Mouse (Mus musculus) midbrain, postnatal 0 days (tissue): ENCODE data around the gene Ankrd40. TPM values are rescaled to one million over a fixed set of nuclear protein-coding genes. Genes with fewer than 3 reads are reported as not detected.

Source experiments
- ATAC-seq: fragments of 200-750 bp; cut with Nextera tagmentation; 2 replicates; pipeline ENCODE4 v1.8.0; 2017; ENCODE audit warnings: moderate number of reproducible peaks, mild to moderate bottlenecking, moderate TSS enrichment, moderate library complexity; ENCODE audit not compliant: low FRiP score
- DNase-seq: peaks from one replicate; pipeline ENCODE4 v3.0.0-alpha.2; 2015; ENCODE audit warnings: low spot score
- H3K27ac ChIP-seq: fragments of 300-500 bp; sonication (generic); 2 replicates; pipeline ENCODE4 v1.5.1; 2014; ENCODE audit warnings: low read depth, mild to moderate bottlenecking, low read length, mixed read lengths
- H3K27me3 ChIP-seq: fragments of 300-500 bp; sonication (generic); 2 replicates; pipeline ENCODE4 v1.6.1; 2014; ENCODE audit warnings: low read length, control low read depth, mixed read lengths; ENCODE audit not compliant: insufficient read depth
- H3K36me3 ChIP-seq: fragments of 300-500 bp; sonication (generic); 2 replicates; pipeline ENCODE4 v1.6.1; 2014; ENCODE audit warnings: low read length, control low read depth, mixed read lengths; ENCODE audit not compliant: insufficient read depth
- H3K4me1 ChIP-seq: fragments of 300-500 bp; sonication (generic); 2 replicates; pipeline ENCODE4 v1.6.1; 2014; ENCODE audit warnings: mild to moderate bottlenecking, control low read depth, antibody characterized with exemption, low read length, mixed read lengths; ENCODE audit not compliant: insufficient read depth
- H3K4me2 ChIP-seq: fragments of 300-500 bp; sonication (generic); 2 replicates; pipeline ENCODE4 v1.6.1; 2014; ENCODE audit warnings: low read depth, mild to moderate bottlenecking, low read length, mixed read lengths; ENCODE audit not compliant: poor library complexity, severe bottlenecking
- H3K4me3 ChIP-seq: fragments of 300-500 bp; sonication (generic); 2 replicates; pipeline ENCODE4 v1.5.1; 2014; ENCODE audit warnings: low read depth, mild to moderate bottlenecking, low read length, moderate library complexity
- H3K9ac ChIP-seq: fragments of 300-500 bp; sonication (generic); replicated peaks from 2 replicates; pipeline ENCODE4 v1.6.1; 2014; ENCODE audit warnings: mild to moderate bottlenecking, low read length, moderate library complexity, mixed read lengths; ENCODE audit not compliant: poor library complexity, severe bottlenecking
- H3K9me3 ChIP-seq: fragments of 300-500 bp; sonication (generic); 2 replicates; pipeline ENCODE4 v1.6.1; 2016; ENCODE audit warnings: low read length, control low read depth
- CTCF ChIP-seq: IDR thresholded peaks from 2 replicates; pipeline ENCODE4 v1.5.1; 2016; ENCODE audit warnings: antibody characterized with exemption, mild to moderate bottlenecking
- WGBS: fragments of 180-500 bp; shearing (Covaris S2); extraction: QIAGEN DNeasy Blood & Tissue Kit; methylation state at CpG from one replicate; pipeline ENCODE4 v1.1.7; 2014; 5-methylcytosine and 5-hydroxymethylcytosine counted together
- polyA plus RNA-seq: library from polyadenylated mRNA; unstranded; fragments of >200 nt; fragmentation: Nextera tagmentation; extraction: Ambion mirVana; gene quantifications from 2 replicates; pipeline ENCODE4 v1.2.1, GENCODE M21; 2015
- total RNA-seq: library from RNA; depleted of rRNA; stranded (reverse); fragments of >200 nt; gene quantifications from 2 replicates; pipeline ENCODE4 v1.2.3, GENCODE M21; 2014; rRNA removed

Ankrd40 gene
- 41.7 and 49.5 TPM in 2 replicates for total RNA-seq
- polyA plus RNA-seq: 11.9 and 12.8 TPM in 2 replicates

GRCm38 (mm10) chr11:94327693-94328643 is at the start of gene Ankrd40:
Ankrd40 (plus strand) TSS chr11:94328001.
- H3K27ac ChIP-seq: peak within 1 kb of the TSS; percentile 97
- no peaks in the 10 kb centered on the region for H3K27me3 ChIP-seq
- peak; percentile 98 for DNase-seq
- peak; percentile 88 for ATAC-seq
- under 1% methylated on average over 66 of the region's 78 CpGs for WGBS
- no peak for TF ChIP-seq CTCF
- H3K4me3 ChIP-seq: peak within 1 kb of the TSS; percentile 85
- H3K4me1 ChIP-seq: peaks cover 7% of the 10 kb centered on the region; the same call in 1 of the 2 replicates
- H3K36me3 ChIP-seq: no peaks in the 10 kb centered on the region
- H3K9ac ChIP-seq: peak within 1 kb of the TSS; percentile 98
- no peaks in the 10 kb centered on the region for H3K9me3 ChIP-seq
- H3K4me2 ChIP-seq: peak within 1 kb of the TSS; percentile 78

GRCm38 (mm10) chr11:94281199-94282181 is 46.3 kb upstream of the Ankrd40 start, which contains the start of gene Gm21885:
Gm21885 (plus strand) TSS chr11:94281873.
- WGBS: 87% methylated on average over 11 of the region's 11 CpGs
- peaks cover 10% of the 10 kb centered on the region for H3K36me3 ChIP-seq
- no peaks in the 10 kb centered on the region for H3K9me3 ChIP-seq
- H3K4me2 ChIP-seq: no peak within 1 kb of the TSS
- DNase-seq (peak; percentile 72), ATAC-seq (no peak)
- H3K9ac ChIP-seq: no peak within 1 kb of the TSS
- no peak for TF ChIP-seq CTCF
- no peaks in the 10 kb centered on the region for H3K4me1 ChIP-seq
- no peak within 1 kb of the TSS for H3K4me3 ChIP-seq
- no peaks in the 10 kb centered on the region for H3K27me3 ChIP-seq
- H3K27ac ChIP-seq: no peak within 1 kb of the TSS

GRCm38 (mm10) chr11:94282291-94282690 is 45.5 kb upstream of the Ankrd40 start:
- 68% methylated on average over 5 of the region's 5 CpGs for WGBS
- Histone ChIP-seq H3K4me2 (no peak overlapping the region), H3K36me3 (peaks cover 12% of the 10 kb centered on the region), H3K27me3 (no peaks in the 10 kb centered on the region), H3K4me1 (no peaks in the 10 kb centered on the region), H3K9me3 (no peaks in the 10 kb centered on the region), H3K4me3 (no peak overlapping the region), H3K27ac (no peak overlapping the region), H3K9ac (no peak overlapping the region)
- no peak for DNase-seq
- TF ChIP-seq CTCF: no peak
- no peak for ATAC-seq

GRCm38 (mm10) chr11:94283536-94284099 is 44.2 kb upstream of the Ankrd40 start:
- Histone ChIP-seq H3K36me3 (peaks cover 20% of the 10 kb centered on the region), H3K4me3 (no peak overlapping the region), H3K9ac (no peak overlapping the region), H3K27me3 (no peaks in the 10 kb centered on the region), H3K4me1 (no peaks in the 10 kb centered on the region), H3K9me3 (no peaks in the 10 kb centered on the region), H3K27ac (no peak overlapping the region), H3K4me2 (no peak overlapping the region)
- ATAC-seq (no peak), DNase-seq (no peak)
- TF ChIP-seq CTCF: no peak
- 92% methylated on average over 6 of the region's 6 CpGs for WGBS

- DNase-seq (no peak), ATAC-seq (no peak)
- Histone ChIP-seq H3K9ac (no peak overlapping the region), H3K9me3 (no peaks in the 10 kb centered on the region), H3K4me3 (no peak overlapping the region), H3K27me3 (no peaks in the 10 kb centered on the region), H3K27ac (no peak overlapping the region), H3K36me3 (peaks cover 38% of the 10 kb centered on the region), H3K4me2 (no peak overlapping the region), H3K4me1 (no peaks in the 10 kb centered on the region)
- WGBS: 94% methylated on average over 11 of the region's 11 CpGs
- TF ChIP-seq CTCF: no peak
These were observed 41.8 kb upstream of the Ankrd40 start for GRCm38 (mm10) chr11:94285886-94286574.
